Mouse (Mus musculus) brain, embryonic 18.5 days (tissue): ENCODE data around the gene Uck1.
"Not testable (repeated sequence)": the region's sequence is repeated elsewhere in the genome, so short reads cannot be mapped to it uniquely, and the experiment has no call there.

Experiments used
- DNase-seq: peaks from one replicate; pipeline ENCODE4 v3.0.0-alpha.2; 2012; ENCODE audit warnings: low read depth, low spot score

Gene Uck1

GRCm38 (mm10) chr2:32259657-32260417 lies at the start of gene Uck1:
Gene Uck1, minus strand, starts transcription at chr2:32260159.
- DNase-seq, result peak; percentile 56

GRCm38 (mm10) chr2:32308870-32309568 lies 49.1 kb upstream of the Uck1 start:
- DNase-seq, result no peak

GRCm38 (mm10) chr2:32307941-32308760 lies 48.2 kb upstream of the Uck1 start:
- no peak for DNase-seq

- DNase-seq, result no peak
Observed at GRCm38 (mm10) chr2:32307247-32307798, 47.4 kb upstream of the Uck1 start.

- DNase-seq, result no peak
Observed at GRCm38 (mm10) chr2:32306176-32306575, 46.2 kb upstream of the Uck1 start.

- no peak for DNase-seq
Observed at GRCm38 (mm10) chr2:32305668-32306067, 45.7 kb upstream of the Uck1 start.

GRCm38 (mm10) chr2:32304145-32304832 lies 44.3 kb upstream of the Uck1 start:
- DNase-seq, result no peak

GRCm38 (mm10) chr2:32302952-32303351 lies 43.0 kb upstream of the Uck1 start:
- DNase-seq, result no peak

GRCm38 (mm10) chr2:32299469-32299868 lies 39.5 kb upstream of the Uck1 start:
- DNase-seq, result no peak

- not testable (repeated sequence) for DNase-seq
Observed at GRCm38 (mm10) chr2:32295842-32296241, 35.9 kb upstream of the Uck1 start.

- DNase-seq, result no peak
Observed at GRCm38 (mm10) chr2:32295285-32295684, 35.3 kb upstream of the Uck1 start.

GRCm38 (mm10) chr2:32294348-32294747 lies 34.4 kb upstream of the Uck1 start:
- DNase-seq, result no peak

- no peak for DNase-seq
Observed at GRCm38 (mm10) chr2:32289578-32289977, 29.6 kb upstream of the Uck1 start.

- DNase-seq, result no peak
Observed at GRCm38 (mm10) chr2:32288371-32288931, 28.5 kb upstream of the Uck1 start.

- peak; percentile 99 for DNase-seq
Observed at GRCm38 (mm10) chr2:32287923-32288367, 28.0 kb upstream of the Uck1 start, which contains the start of gene Swi5. Gene Swi5, minus strand, starts transcription at chr2:32288075.

- DNase-seq, result no peak
Observed at GRCm38 (mm10) chr2:32287334-32287840, 27.4 kb upstream of the Uck1 start, which contains the start of gene Golga2. Gene Golga2, plus strand, starts transcription at chr2:32287384.

GRCm38 (mm10) chr2:32283986-32284385 lies 24.0 kb upstream of the Uck1 start:
- no peak for DNase-seq

GRCm38 (mm10) chr2:32282727-32283126 lies 22.8 kb upstream of the Uck1 start:
- no peak for DNase-seq

GRCm38 (mm10) chr2:32282289-32282688 lies 22.3 kb upstream of the Uck1 start:
- DNase-seq, result no peak

GRCm38 (mm10) chr2:32275823-32276222 lies 15.9 kb upstream of the Uck1 start:
- DNase-seq, result no peak
